Mouse (Mus musculus) heart, embryonic 16.5 days (tissue): ENCODE measurements at regions not wholly inside any gene's neighbourhood (a gene's known extent, or its start where the extent isn't known, plus 50 kb on each side); places are given as distances from the start of the nearest gene placed in this dataset.
"Not testable (repeated sequence)": the region's sequence is repeated elsewhere in the genome, so short reads cannot be mapped to it uniquely, and the experiment has no call there.

Source experiments
- ATAC-seq: fragments of 200-750 bp; cut with Nextera tagmentation; replicated peaks from 2 replicates; pipeline ENCODE4 v1.8.0; 2017; ENCODE audit warnings: moderate number of reproducible peaks; ENCODE audit not compliant: insufficient read depth, low FRiP score; ENCODE audit errors: extremely low read depth
- H3K27ac ChIP-seq: fragments of 300-500 bp; sonication (generic); 2 replicates; pipeline ENCODE4 v1.5.1; 2014; ENCODE audit warnings: mild to moderate bottlenecking, low read length, control low read depth, moderate library complexity
- H3K27me3 ChIP-seq: fragments of 300-500 bp; sonication (generic); 2 replicates; pipeline ENCODE4 v1.6.1; 2014; ENCODE audit warnings: low read length, mixed read lengths; ENCODE audit not compliant: control insufficient read depth, insufficient read depth
- H3K36me3 ChIP-seq: fragments of 300-500 bp; sonication (generic); 2 replicates; pipeline ENCODE4 v1.6.1; 2014; ENCODE audit not compliant: control insufficient read depth, insufficient read depth
- H3K4me1 ChIP-seq: fragments of 300-500 bp; sonication (generic); 2 replicates; pipeline ENCODE4 v1.6.1; 2014; ENCODE audit warnings: low read length, mixed read lengths; ENCODE audit not compliant: control insufficient read depth, insufficient read depth
- H3K4me2 ChIP-seq: fragments of 300-500 bp; sonication (generic); 2 replicates; pipeline ENCODE4 v1.6.1; 2014; ENCODE audit warnings: low read depth, mild to moderate bottlenecking, control low read depth, low read length
- H3K4me3 ChIP-seq: fragments of 300-500 bp; sonication (generic); 2 replicates; pipeline ENCODE4 v1.5.1; 2014; ENCODE audit warnings: mild to moderate bottlenecking, control low read depth, low read length
- H3K9ac ChIP-seq: fragments of 300-500 bp; sonication (generic); 2 replicates; pipeline ENCODE4 v1.6.1; 2014; ENCODE audit warnings: low read length, control low read depth
- H3K9me3 ChIP-seq: fragments of 300-500 bp; sonication (generic); replicated peaks from 2 replicates; pipeline ENCODE4 v1.6.1; 2016; ENCODE audit warnings: low read length; ENCODE audit not compliant: control insufficient read depth
- WGBS: fragments of 180-500 bp; shearing (Covaris S2); extraction: QIAGEN DNeasy Blood & Tissue Kit; methylation state at CpG from one replicate; pipeline ENCODE4 v1.1.7; 2014; 5-methylcytosine and 5-hydroxymethylcytosine counted together

GRCm38 (mm10) chr17:26335551-26335950 lies 79.1 kb upstream of the Neurl1b start:
- no peak for ATAC-seq

GRCm38 (mm10) chr17:26336011-26336410 lies 78.6 kb upstream of the Neurl1b start:
- Histone ChIP-seq H3K4me2 (no peak overlapping the region), H3K4me3 (no peak overlapping the region), H3K9me3 (no peaks in the 10 kb centered on the region), H3K27ac (no peak overlapping the region), H3K36me3 (no peaks in the 10 kb centered on the region), H3K4me1 (no peaks in the 10 kb centered on the region), H3K27me3 (no peaks in the 10 kb centered on the region), H3K9ac (no peak overlapping the region)
- whole genome bisulfite sequencing = 72% methylated on average over 1 of the region's 1 CpGs
- no peak for ATAC-seq

More at GRCm38 (mm10) chr17:26335551-26335950, 79.1 kb upstream of the Neurl1b start:
- H3K27ac ChIP-seq = no peak overlapping the region
- 65% methylated on average over 3 of the region's 3 CpGs for WGBS
- no peak overlapping the region for H3K9ac ChIP-seq
- H3K27me3 ChIP-seq = no peaks in the 10 kb centered on the region
- H3K4me2 ChIP-seq = no peak overlapping the region
- H3K9me3 ChIP-seq = no peaks in the 10 kb centered on the region
- no peaks in the 10 kb centered on the region for H3K36me3 ChIP-seq
- no peak overlapping the region for H3K4me3 ChIP-seq
- no peaks in the 10 kb centered on the region for H3K4me1 ChIP-seq

GRCm38 (mm10) chr17:26337106-26337505 lies 77.5 kb upstream of the Neurl1b start:
- Histone ChIP-seq H3K9ac (no peak overlapping the region), H3K4me1 (no peaks in the 10 kb centered on the region), H3K36me3 (no peaks in the 10 kb centered on the region), H3K9me3 (no peaks in the 10 kb centered on the region), H3K27me3 (no peaks in the 10 kb centered on the region), H3K4me3 (no peak overlapping the region), H3K4me2 (no peak overlapping the region), H3K27ac (no peak overlapping the region)
- no peak for ATAC-seq
- 76% methylated on average over 3 of the region's 3 CpGs for WGBS

GRCm38 (mm10) chr17:26345436-26345835 lies 69.2 kb upstream of the Neurl1b start:
- WGBS = 90% methylated on average over 7 of the region's 7 CpGs
- not testable (repeated sequence) for H3K9ac ChIP-seq, H3K27me3 ChIP-seq, H3K4me1 ChIP-seq, H3K27ac ChIP-seq, H3K36me3 ChIP-seq, H3K9me3 ChIP-seq, H3K4me3 ChIP-seq, ATAC-seq, H3K4me2 ChIP-seq

- ATAC-seq = no peak
- no peaks in the 10 kb centered on the region for H3K27me3 ChIP-seq
- no peak overlapping the region for H3K9ac ChIP-seq
- H3K9me3 ChIP-seq = no peaks in the 10 kb centered on the region
- no peak overlapping the region for H3K4me3 ChIP-seq
- H3K4me2 ChIP-seq = no peak overlapping the region
- H3K36me3 ChIP-seq = no peaks in the 10 kb centered on the region
- no peak overlapping the region for H3K27ac ChIP-seq
- H3K4me1 ChIP-seq = peaks cover 6% of the 10 kb centered on the region
- 82% methylated on average over 5 of the region's 5 CpGs for WGBS
These were observed 66.5 kb upstream of the Neurl1b start for GRCm38 (mm10) chr17:26348116-26348515.

GRCm38 (mm10) chr17:26349741-26350140 lies 64.9 kb upstream of the Neurl1b start:
- WGBS = 67% methylated on average over 2 of the region's 2 CpGs
- Histone ChIP-seq H3K9me3 (no peaks in the 10 kb centered on the region), H3K4me1 (peaks cover 9% of the 10 kb centered on the region), H3K4me2 (no peak overlapping the region), H3K27ac (no peak overlapping the region), H3K27me3 (no peaks in the 10 kb centered on the region), H3K9ac (no peak overlapping the region), H3K4me3 (no peak overlapping the region), H3K36me3 (no peaks in the 10 kb centered on the region)
- ATAC-seq = no peak

- Histone ChIP-seq H3K36me3 (no peaks in the 10 kb centered on the region), H3K4me1 (peaks cover 9% of the 10 kb centered on the region), H3K27me3 (no peaks in the 10 kb centered on the region), H3K9me3 (no peaks in the 10 kb centered on the region), H3K4me2 (no peak overlapping the region), H3K4me3 (no peak overlapping the region), H3K27ac (no peak overlapping the region), H3K9ac (no peak overlapping the region)
- 72% methylated on average over 5 of the region's 5 CpGs for WGBS
- no peak for ATAC-seq
These were observed 64.4 kb upstream of the Neurl1b start for GRCm38 (mm10) chr17:26350216-26350615.

- H3K27ac ChIP-seq = no peak overlapping the region
- H3K9ac ChIP-seq = no peak overlapping the region
These were observed 62.6 kb upstream of the Neurl1b start for GRCm38 (mm10) chr17:26351991-26352390.

GRCm38 (mm10) chr17:26352712-26353111 lies 61.9 kb upstream of the Neurl1b start:
- no peaks in the 10 kb centered on the region for H3K36me3 ChIP-seq
- no peak overlapping the region for H3K4me2 ChIP-seq
- no peaks in the 10 kb centered on the region for H3K9me3 ChIP-seq
- H3K27ac ChIP-seq = no peak overlapping the region
- H3K9ac ChIP-seq = peak overlapping the region; percentile 19; the same call in 1 of the 2 replicates
- ATAC-seq = no peak
- no peaks in the 10 kb centered on the region for H3K27me3 ChIP-seq
- 49% methylated on average over 4 of the region's 4 CpGs for WGBS
- H3K4me1 ChIP-seq = peaks cover 11% of the 10 kb centered on the region
- no peak overlapping the region for H3K4me3 ChIP-seq

More at GRCm38 (mm10) chr17:26351991-26352390, 62.6 kb upstream of the Neurl1b start:
- no peak for ATAC-seq
- no peak overlapping the region for H3K4me3 ChIP-seq
- H3K4me2 ChIP-seq = no peak overlapping the region
- H3K36me3 ChIP-seq = no peaks in the 10 kb centered on the region
- H3K4me1 ChIP-seq = peaks cover 9% of the 10 kb centered on the region
- 73% methylated on average over 7 of the region's 7 CpGs for WGBS
- no peaks in the 10 kb centered on the region for H3K27me3 ChIP-seq
- no peaks in the 10 kb centered on the region for H3K9me3 ChIP-seq

- Histone ChIP-seq H3K36me3 (no peaks in the 10 kb centered on the region), H3K9ac (no peak overlapping the region), H3K9me3 (no peaks in the 10 kb centered on the region), H3K4me1 (peaks cover 11% of the 10 kb centered on the region), H3K4me2 (no peak overlapping the region), H3K27ac (no peak overlapping the region), H3K4me3 (no peak overlapping the region), H3K27me3 (no peaks in the 10 kb centered on the region)
- 43% methylated on average over 3 of the region's 3 CpGs for WGBS
- no peak for ATAC-seq
These were observed 60.2 kb upstream of the Neurl1b start for GRCm38 (mm10) chr17:26354431-26354830.
